Mouse (Mus musculus) c-Kit-positive CD71-negative TER-119-negative erythroid progenitor cells, embryonic 14.5 days (primary cell): ENCODE results near the gene Ssbp4.
A peak's percentile ranks its signal among the peaks of the same experiment; 100 is the strongest.

Experiments
- DNase-seq: peaks from one replicate; pipeline ENCODE4 v3.0.0-alpha.2; 2013; ENCODE audit warnings: low read depth

Gene Ssbp4

DNA sequence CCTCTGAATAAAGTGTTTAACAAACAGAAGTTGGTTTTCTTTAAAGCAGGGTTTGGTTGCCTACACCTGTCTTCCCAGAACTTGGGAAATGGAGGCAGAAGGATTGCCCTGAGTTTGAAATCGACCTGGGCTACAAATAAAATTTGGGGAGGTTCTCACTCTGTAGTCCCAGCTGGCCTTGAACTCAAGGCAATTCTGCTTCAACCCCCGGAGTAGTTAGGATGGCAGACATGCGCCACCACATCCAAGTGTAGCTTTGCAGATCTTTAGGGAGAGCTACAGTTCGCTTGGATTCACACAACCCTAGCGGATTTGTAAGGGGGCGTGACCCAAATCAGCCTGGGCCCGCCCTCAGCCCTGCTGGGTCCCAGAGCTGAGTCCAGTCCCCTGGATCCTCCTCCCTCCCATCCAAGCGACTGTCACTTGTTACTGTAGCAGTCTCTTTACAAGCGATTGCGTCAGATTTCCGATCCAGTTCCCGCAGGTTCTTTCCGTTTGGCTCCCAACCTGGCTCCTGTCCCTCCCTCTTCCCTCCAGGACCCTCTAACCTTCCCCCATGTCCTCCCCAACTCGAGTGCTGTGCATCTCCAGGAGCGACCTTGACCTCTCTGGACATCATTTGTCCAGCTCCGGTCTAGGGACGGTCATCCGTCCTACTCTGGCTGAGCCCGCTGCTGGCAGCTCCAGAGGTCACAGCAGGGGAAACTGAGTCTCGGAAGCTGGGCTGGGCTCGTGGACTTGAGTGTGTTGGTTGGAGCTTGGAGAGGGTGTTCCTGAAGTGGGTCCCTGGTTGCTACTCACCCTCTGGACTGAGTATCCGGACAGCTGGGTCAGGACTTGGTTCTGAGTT lies 22.1 kb upstream of the Ssbp4 start:
- DNase-seq, result no peak

DNA sequence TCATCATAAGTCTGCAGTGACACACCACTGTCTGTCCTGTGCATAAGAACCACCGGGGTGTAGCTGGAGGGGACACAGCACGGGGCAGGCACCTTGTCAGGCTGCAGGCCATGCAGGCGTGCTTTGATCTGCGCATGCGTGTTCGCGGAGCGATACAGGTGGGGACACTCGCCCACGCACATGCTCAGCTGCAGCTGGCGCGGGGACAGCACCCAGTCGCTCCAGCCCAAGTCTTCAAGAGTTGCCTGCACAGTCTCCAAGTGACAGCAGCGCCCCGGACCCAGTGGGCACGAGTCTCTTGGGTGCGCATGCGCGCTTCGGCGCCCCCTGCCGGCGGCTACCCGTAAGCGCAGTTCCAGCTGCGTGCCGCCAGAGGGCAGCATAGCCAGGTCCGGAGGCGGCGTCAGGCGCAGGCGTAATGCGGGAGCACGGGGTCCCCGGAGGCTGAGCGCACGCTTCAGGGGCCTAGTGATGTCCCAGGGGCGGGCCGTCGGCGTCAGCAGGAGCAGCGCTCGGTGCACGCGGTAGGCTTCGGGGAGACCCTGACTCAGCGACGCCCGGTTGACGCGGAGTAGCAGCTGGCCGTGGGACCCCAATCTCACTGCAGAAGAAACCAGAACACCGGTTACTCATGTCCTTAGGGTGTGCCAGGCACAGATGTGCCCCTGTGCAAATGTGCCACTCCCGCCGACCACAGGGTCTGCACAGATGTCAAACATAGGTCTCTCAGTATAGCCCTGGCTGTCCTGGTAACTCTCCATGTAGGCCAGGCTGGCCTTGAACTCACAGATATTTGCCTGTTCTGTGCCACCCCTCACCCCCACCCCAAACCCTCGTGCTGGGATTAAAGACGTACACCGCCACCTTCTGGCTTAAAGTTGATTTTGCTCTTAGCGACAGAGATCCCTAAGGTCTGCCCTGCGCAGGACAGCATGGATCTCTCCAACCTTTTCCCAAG lies 21.2 kb upstream of the Ssbp4 start:
- no peak for DNase-seq

DNA sequence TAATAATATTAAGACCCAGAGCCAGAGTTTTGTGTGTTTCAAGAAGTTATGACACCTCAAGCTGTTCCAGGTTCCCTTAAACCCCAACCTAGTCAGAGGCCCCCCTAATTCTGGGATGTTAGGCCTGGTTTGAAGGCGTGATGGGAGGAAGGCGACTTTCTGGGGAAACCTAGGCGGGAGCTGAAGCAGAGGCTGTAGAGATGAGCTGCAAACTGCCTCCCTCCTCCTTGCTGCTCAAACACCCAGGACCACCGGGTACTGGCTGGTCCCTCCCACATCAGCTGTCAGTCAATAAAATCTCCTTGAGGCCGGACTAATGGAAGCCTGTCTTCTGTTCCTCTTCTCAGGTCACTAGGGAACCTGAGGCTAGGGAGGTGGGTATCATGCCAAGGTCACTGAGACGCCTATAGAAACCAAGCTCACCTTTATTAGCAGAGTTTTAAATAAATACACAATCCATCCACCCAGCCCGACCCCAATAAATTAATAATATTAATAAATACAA lies 20.4 kb upstream of the Ssbp4 start:
- no peak for DNase-seq

DNA sequence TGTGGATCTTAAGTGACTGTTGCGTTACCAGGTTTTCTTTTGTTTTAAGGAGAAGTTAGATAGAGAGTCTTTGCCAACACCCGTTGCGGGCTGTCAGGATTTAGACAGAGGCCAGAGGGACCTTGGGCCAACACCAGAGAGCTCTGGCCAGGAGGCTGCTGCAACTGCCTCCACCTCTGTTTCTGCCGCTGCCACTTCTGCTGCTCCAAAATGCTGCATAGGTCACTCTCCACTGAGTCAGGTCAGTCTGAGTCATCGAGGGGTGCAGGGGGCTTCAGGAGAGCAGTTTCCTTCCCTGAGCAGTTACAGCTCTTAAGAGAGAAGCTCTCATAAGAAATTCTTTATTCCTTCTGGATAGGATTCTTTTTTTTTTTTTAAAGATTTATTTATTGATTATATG lies 18.4 kb upstream of the Ssbp4 start:
- DNase-seq, result no peak

DNA sequence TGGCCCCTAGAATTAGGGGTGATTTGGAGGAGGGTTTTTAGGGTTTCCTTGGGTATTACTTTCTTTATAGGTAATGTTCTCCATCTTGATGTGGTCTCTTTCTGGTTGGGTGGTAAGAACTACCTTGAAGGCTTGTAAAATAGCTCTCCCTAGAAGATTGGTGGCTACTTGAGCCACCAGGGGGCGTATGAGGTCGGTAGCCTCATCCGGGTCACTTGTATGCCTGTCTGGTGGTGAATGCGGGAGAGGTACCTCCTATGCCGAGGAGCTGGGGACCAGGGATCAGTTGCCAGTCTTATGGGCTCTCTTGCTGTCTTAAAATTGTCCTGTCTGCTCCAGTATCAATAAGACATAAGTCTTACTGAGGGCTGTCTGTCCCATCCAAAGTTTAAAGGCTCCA lies 16.4 kb upstream of the Ssbp4 start:
- no peak for DNase-seq

DNA sequence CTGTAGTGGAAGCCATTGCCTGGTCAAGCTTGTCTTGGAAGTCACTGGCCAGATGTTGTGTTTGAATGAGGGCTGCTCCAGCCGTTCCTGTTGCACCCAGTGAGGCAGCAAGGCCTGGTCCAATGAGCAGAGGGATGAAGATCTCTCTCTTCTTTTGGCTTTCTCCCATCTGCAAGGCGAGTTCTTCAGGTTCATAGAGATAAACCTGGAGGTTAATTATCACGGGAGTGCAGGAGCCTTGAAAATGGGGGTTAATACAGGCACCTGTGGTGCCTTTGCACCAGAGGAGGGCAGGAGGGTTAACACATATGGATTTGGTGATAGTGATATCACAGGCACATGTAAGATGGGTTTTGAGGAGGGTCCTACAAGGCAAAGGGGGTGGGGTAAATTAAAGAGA lies 13.5 kb upstream of the Ssbp4 start:
- DNase-seq, result no peak

DNA sequence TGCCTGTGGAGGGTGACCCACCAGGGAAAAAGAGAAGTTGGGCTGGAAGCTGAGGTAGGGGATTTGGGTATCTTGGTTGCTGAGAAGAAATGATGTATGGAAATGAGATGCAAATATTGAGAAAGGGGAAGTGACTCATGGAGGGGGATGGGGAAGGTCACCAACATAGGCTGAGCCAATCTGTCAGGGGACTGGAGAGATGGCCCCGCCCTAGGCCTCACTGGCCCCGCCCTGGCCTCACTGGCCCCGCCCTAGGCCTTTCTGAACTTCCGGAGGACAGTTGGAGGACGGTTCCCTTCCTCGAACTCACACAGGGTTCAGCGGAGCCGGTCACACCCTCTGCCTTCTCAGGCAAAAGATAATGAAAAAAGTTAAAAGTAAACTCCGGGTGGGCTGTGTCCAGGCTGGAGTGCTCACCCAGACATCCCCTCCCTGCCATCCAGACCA lies 10.2 kb upstream of the Ssbp4 start:
- peak; percentile 94 for DNase-seq

DNA sequence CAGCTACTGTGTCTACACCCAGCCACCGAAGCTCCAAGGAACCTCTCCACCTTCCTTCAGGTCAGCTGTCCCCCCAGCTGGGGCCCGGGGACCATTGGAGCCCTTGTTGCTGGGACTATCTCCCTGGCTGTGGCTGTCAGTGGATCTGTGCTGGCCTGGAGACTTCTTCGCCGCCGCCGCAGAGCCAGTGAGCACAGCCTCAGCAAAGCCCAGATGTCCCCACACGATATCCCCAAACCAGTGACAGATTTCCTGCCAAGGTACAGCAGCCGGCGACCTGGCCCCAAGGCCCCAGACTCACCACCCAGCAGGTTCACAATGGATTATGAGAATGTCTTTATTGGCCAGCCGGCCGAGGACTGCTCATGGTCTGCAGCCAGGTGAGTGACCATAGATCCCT lies 9.3 kb upstream of the Ssbp4 start:
- no peak for DNase-seq

DNA sequence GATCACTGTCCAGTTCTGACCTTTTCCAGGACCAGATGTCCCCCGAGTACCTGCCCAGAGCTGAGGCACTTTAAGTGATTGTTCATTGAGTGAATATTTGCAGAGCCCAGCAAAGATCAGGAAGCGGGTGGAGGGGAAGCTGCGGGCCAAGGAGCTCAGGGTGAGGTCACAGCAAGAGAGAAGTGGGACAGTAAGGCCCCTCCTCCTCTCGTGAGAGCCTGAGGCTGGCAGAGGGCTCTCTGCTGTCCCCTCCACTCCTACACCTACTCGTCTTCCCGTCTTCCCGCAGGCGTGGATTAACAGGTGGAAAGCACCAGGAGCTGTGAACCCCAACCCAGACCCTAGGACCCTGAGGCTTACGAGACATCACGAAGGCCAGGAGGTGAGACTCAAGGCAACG lies 8.0 kb upstream of the Ssbp4 start:
- DNase-seq, result no peak

DNA sequence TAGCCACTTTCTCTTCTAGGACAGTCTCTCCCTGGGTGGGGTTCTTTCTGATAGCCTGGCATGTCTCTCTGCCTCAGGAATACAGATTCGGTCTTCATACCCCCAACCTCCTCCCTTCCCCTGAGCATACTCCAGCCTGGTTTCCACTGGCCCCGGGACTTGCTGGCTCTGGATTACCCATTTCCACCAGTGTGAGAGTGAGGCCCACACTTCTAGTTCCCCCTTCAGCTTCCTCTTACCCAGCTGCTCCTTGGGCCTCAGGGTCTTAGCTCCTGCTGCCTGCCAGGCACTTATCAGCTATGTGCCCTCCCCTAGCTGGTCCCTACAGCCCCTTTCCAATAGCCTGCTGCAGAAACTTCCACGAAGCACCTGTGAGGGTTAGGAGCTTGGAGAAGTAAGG lies 7.2 kb upstream of the Ssbp4 start, which contains the start of gene Lrrc25:
Lrrc25 (plus strand) TSS at position 262 of the 400 bp plus-strand sequence.
- no peak for DNase-seq

DNA sequence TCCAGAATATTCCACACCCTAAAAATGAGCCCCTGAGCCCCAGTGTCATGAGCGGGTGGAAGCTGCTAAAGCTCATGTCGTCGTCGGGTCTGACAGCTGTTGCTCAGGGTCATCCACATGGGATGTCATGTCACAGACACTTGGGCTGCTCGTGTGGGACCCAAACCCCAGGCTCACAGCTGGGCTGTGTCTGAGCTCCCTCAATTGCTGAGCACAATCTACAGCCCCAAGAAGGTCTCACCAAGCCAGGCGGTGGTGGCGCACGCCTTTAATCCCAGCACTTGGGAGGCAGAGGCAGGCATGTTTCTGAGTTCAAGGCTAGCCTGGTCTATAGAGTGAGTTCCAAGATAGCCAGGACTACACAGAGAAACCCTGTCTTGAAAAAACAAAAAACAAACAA lies 6.6 kb upstream of the Ssbp4 start:
- DNase-seq, result no peak

DNA sequence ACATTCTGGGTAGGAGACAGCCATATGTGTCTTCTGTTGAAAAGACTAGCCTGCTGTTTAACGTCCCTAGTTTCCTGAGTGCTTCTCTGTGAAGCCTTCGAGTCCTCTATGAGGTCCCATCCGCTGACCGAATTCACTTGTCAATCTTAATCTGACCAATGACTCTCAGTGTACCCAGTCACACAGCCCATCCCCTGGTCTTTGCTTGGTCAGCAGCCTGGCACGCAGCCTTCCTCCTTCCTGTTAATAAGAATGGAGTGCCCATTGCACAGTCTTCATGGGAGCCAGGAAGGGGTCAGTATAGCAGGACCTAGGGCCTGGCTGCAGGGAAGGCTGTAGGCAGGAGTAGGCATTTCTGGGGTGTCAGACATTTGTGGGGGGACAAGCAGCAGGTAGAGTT lies 5.8 kb upstream of the Ssbp4 start:
- no peak for DNase-seq

DNA sequence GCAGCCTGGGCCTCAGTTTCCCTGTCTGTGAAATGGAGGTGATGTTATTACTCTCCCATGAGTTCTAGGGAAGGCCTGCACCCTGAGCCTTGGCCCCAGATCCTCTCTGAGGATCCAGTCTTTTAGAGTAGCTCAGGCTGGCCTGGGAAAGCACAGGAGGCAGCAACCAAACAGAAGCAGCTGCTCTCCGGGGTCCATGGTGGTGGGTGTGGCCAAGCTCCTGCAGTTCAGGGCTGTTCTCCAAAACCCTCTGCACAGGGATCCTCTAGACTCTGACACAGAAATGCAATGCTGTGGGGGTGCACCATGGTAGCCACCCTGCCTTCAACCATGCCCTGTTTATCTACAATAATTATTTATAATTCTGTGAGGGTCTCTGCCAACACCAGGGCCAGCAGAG lies 5.1 kb upstream of the Ssbp4 start:
- DNase-seq, result no peak

DNA sequence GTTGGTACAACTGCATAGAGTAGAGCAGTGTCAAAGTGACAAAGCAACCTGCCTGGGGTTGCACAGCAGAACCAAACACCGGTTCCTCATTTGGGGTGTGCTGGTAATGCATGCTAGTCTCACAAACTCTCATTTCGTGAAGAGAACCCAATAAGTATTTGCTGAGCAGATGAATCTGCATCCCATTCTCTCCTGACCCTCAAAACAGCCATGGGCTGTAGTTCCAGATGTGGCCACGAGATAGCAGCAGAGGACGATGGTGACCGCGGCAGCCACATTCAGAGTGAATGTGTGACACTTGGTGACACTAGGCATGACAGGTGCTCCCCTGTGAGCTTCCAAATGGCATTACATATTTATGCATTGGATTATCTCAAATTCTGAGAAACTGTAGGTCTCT lies 3.2 kb upstream of the Ssbp4 start:
- DNase-seq, result no peak

DNA sequence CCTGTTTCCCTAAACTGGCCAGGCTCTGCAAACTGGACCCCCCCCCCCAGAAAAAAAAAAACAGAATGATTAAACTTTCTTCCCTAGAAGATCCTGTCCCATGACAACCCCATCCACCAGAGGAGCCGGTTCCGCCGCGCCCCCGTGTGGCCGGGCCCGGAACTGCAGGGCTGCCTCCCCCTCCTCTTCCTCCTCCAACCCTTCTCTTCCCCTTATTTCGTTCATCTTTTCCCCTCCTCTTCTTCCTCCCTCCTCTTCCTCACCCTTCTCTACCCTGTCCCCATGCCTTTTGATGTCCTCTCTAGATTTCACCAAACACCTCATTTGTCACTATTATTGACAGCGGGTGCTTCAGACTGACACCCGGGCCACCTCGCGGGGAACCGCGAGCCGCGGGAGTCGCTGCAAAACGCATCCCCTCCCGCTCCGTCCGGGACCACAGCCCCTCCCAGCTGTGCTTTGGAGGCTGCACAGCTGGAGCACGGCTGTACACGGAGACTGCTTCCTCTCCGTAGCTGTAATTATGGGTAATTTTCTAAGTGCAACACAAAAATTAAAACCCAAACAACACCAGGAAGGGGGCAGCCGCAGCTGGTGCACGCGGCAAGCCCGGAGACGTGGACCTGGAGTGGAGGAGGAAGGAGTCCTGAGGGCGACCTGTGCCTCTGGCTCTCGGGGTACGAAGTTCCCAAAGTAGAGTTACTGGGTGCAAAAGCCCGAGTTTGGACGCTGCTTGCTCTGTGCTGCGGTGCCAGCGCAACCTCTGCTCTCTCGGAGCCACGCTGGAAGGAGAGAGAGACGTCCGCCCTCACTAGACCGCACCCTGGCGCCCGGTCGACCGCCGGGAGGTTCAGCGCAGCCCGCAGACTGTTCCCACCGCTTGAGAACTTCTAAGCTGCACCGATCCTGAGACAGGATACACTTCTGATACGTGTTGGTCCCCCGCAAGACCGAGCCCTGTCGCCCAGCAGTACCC lies 2.4 kb upstream of the Ssbp4 start:
- DNase-seq, result no peak

DNA sequence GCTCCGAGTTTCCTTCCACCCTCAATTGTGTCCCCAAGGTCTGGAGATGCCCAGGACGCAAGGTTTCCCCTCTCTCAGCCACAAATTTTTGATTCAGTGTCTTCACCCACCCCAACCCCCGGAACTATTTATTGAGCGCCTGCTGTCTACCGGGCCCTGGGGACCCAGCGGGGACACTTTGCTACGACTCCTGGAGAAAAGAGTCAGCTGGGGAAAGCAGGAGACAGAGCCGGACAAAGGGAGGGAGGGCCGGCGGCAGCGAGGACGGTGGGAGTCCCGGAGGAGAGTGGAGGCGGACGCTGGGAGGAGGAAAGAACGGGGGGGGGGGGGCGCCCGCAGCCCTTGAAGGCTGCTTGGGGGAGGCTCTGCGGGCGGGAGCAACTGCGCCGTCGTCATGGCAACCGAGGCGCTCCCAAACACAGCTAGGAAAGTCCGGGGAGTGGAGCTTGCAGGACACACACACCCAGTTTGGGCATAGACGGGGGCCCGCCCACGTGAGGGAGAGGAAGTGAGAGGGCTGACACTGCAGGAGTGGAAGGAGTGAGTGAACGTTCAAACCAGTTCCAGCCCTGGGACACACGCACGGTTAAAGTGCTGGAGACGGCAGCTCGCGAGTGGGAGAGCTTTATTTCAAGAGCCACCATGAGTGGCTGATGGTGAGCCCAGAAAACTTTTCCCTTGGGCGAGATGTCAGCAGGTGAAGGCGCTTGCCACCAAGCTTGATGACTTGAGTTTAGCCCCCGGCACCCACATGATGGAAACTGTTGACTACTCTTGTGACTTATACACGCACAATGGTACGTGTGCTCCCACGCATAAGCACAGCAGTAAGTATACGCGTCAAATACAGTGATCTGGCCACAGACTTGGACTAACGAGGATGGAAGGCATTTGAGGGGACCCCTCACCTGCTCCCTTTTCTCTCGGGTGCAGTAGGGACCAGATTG lies 1.4 kb upstream of the Ssbp4 start:
- no peak for DNase-seq

DNA sequence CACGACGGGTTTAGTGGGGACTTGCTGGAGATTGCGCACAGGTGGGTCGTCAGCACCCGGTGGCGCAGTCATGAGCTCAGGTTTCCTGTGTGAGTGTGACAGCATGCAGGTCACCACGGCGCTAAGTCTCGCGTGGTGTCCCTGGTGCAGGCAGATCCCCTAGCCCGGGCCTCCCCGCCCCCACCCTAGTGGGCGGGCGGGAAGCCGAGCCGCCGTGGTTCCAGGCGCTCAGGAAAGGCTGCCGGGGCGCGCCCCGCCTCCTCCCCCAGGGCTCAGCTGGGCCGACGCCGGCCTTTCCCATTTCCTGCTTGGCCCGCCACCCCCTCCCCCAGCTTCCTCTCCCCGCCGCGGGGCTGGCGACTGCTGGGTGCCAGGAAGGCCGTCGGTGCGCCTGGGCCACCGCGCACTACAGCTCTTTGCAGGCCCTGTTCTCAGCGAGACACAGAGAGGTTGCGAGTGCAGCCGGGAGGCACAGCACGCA lies 736 bp upstream of the Ssbp4 start:
- DNase-seq, result no peak

DNA sequence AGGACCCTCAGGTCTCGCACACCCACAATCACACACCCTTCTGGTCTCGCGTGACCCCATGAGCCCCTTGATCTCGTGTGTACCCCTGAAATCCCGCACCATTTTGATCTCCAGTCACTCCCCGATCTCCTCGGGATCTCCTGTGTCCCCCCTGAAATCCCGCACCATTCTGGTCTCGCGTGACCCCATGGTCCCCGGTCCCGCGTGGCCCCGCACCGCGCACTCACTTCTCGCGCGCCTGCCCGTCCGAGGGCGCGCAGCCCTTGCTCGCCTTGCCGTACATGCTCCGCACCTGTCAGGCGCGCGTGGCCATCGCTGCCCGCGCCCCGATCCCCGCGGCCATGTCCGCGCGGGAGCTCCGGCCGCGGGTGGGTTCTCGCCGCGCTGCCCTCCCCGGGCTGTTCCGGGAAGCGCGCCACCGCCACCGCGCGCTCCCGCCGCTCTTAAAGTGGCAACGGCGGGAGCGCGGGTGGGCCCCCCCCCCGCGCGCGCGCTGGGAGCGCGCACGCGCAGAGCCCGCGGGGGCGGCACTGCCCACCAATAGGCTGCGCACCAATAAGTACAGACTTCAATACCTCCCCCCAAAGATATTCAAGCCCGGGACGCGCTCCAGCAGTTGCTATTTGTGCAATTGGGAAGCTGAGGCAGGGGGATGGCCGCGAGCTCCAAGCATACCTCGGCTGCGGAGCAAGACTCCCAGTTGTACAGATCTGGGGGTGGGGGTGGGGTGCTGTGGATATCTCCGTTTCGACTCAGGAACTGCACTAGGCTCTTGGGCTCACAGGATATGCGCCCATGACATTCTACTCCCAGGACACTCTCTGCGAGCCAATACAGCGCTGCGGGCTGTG lies 549 bp downstream of the Ssbp4 start:
- no peak for DNase-seq

DNA sequence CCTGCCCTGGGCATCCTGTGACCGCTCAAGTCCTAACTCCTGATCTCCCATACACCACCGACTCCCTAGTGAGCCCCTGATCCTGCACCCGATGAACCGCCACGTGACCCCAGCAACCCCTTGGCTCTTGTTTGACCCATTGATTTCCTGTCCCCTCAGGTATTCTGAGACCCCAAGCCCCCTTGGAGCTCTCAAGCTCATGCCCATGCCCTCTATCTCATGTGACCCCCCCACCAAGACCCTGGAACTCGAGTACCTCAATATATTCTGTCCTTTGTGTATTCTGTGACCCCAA lies 1.1 kb downstream of the Ssbp4 start:
- DNase-seq, result no peak
